Mouse (Mus musculus): ENCODE data around the gene Dusp28.

Dusp28 gene

DNA sequence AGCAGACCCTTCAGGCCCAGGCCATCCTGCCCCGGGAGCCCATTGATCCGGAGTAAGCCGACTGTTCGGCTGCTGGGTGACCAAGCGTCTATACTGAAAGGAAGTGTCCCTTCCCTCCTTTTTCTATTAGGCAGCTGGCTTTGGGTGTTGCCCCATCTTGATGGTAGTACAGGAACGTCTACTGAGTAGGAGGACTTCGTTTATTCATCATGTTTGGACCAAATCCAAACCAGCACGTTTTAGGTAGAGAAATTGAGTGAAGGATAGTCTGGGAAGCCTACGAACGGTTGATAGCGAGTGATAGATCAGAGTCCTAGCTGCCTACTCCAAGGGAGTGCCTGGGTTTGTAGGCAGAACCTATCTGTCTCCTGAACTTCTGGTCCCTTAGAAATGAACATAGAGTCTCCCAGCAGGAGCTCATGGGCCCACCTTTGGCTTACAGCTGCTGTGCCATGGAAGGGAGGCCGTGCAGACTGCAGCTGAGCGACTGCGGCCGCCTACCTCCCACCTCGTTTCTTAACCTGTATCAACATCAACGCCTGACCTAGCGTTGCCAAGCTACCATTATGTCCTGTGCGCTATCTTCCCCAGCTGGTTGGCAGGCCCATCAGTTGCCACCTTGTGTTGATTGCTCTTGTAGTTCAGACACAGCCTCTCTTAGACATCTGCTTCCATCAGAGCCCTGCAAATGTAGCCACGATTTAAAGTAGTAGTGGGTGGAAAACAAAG lies 1.0 kb downstream of the Dusp28 start:
- no peak for DNase-seq (ENCODE audit: low read depth, low spot score)

DNA sequence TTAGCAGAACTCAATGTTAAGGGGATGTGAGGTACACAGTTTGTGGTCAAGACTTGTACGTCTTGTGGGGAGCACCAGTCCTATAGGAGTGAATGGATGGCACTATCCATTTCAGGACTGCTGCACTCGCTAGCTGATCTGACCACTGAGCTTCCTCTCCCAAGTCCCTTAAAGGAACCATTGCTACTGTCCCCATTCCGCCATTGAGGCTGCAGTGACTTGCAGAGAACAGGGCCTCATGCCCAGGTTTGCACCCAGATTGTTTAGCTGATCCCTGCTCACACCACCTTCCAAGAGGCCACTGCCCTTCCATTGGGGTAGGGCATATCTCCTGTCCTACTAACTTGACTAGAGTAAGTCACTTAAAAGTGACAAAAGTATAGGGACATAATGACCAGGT lies 1.9 kb downstream of the Dusp28 start:
- no peak for DNase-seq (ENCODE audit: low read depth, low spot score)

DNA sequence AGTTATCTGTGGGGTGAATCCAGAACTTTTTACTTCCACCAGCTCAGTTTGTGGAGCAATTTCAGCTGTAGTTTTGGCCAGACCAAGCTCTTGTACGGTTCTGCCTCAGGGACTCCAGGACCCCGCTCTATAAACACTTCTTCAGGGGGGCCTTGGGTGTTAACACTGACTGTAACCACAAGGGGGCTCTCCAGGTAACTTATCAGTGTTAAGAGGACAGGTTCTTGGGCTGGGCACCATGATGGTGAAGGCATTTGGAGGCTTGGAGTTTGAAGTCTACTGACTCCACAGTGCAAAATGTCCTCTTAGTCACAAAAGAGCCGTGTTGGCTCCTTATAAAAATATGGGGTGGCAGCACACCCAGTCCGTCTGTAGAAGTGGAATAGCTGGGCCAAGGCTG lies 2.3 kb downstream of the Dusp28 start:
- DNase-seq (ENCODE audit: low read depth, low spot score) = peak; percentile 86

DNA sequence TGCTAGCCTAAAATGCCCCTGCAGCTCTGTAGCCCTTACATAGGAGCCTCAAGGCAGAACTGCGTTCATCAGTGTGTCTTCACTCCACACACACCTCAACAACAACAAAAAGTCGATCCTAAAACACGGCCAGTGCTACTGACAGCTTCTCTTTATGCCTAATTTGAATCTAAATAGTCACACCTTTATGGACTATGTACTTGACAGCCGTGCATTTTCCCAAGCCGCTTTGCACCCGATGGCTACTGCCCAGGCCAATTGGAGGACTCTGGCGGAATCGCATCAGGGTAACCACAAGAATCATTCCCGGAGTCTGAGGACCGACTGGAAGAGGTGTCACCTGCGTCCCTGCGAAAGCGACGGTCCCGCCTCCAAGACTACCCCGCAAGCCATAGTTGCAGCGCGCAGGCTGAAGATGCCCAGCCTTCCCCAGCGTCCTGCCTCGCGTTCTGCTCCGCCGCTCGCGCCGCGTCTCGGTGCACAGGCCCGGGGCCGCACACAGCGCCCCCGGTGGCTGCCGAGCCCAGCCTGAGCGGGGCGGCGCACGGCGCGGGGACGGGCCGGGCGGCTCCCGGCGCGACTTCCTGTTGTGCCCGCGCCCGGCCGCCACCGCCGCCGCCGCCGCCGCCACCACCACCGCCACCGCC lies 3.6 kb downstream of the Dusp28 start, which contains the start of gene Rnpepl1:
Rnpepl1 (plus strand) TSS at position 545 of the 647 bp plus-strand sequence.
- peak; percentile 65 for DNase-seq (ENCODE audit: low read depth, low spot score)

DNA sequence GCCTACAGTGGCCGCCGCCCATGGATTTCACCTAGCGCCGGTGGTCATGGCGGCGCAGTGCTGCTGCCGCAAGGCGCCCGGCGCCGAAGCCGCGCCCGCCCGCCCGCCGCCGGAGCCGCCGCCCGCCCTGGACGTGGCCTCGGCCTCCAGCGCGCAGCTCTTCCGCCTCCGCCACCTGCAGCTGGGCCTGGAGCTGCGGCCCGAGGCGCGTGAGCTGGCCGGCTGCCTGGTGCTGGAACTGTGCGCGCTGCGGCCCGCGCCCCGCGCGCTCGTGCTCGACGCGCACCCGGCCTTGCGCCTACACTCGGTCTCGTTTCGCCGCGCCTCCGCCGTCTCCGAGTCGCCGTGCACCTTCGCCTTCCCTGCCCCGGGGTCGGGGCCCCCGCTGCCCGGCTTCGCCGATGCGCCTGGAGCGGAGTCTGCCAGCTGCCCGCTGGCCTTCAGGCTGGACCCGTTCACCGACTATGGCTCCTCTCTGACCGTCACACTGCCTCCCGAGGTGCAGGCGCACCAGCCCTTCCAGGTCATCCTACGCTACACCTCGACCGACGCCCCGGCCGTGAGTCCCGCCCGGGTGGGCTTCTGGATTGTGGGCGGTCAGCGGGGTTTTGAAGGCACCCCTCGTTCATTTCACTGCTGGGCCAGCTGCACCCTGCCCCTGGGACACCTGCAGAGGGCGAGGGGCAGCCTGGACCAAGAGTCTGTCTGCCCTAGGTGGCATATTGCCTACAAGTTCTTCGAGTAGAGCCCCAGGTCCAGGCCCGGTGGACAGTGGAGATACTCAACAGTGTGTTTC lies 4.3 kb downstream of the Dusp28 start:
- DNase-seq (ENCODE audit: low read depth, low spot score) = peak; percentile 22

DNA sequence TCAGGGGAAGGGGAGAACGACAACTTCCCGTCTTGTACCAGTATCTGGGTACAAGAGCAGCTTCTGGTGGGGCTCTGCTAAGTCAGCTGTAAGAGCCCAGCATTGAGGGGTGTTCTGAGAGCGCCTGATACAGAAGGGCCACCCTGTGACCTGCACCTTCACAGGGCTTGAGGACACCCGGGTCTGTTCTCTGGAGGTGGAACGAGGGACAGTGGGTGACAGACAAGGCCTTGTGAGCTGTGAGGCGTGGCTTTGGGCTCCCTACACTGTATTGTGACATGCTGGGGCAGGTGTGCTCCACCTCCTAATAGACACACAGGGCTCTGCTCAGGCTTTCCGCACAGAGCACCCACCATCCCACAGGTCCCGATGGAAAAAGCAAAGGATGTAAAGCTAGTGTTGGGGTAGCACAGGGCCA lies 4.9 kb downstream of the Dusp28 start:
- DNase-seq (ENCODE audit: low read depth, low spot score) = no peak

DNA sequence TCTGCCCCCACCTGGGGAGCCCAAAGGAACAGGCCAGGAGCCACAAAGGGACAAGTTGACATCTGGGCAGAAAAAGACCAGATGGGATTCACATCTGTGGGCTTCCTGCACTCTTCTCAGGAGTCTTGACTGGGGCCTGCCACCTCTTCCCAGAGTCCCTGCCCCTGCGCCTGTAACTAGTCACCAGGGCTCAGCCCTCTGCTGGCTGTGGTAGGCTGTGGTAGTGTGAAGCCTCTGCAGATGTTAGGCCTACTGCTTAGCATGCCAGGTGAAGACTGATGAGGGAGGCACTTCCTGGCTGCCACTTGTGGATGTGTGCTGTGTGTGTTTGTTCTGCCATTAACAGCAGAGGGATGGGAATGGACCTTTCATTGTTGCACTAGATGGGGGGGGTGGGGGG lies 5.5 kb downstream of the Dusp28 start:
- peak; percentile 48 for DNase-seq (ENCODE audit: low read depth, low spot score)

DNA sequence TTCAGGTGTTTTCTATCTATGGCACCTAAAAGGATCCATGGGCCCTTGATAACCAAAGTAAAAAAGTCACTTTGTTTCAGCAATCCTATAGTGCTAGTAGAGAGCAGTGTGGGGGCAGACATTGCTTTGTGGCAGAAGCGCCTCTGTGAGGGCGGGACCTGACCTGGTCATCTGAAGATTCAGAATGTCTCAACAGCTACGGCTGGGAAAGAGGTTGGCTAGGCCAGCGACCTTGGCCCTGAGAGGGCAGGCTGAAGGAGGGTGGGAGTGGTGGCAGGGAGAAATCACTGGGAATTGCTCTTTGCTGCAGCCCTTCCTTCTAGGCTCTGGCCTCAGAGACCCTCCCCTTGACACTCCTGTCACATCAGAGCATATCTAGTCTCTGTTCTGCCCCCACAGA lies 7.5 kb downstream of the Dusp28 start:
- DNase-seq (ENCODE audit: low read depth, low spot score) = no peak

DNA sequence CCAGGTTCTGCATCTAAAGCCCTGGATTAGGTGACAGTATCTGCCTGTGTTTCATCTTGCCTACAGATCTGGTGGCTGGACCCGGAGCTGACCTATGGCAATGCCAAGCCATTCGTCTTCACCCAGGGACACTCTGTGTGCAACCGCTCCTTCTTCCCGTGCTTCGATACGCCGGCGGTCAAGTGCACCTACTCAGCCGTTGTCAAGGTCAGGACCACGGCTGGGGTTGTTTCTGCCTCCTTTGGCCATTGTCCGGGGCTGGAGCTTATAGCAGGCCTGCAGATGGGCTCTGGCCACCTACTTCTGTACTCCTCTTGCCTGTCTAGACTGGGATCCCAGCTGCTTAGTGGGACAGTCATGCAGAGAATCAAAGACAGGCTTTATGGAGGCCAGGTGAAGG lies 8.2 kb downstream of the Dusp28 start:
- no peak for DNase-seq (ENCODE audit: low read depth, low spot score)

DNA sequence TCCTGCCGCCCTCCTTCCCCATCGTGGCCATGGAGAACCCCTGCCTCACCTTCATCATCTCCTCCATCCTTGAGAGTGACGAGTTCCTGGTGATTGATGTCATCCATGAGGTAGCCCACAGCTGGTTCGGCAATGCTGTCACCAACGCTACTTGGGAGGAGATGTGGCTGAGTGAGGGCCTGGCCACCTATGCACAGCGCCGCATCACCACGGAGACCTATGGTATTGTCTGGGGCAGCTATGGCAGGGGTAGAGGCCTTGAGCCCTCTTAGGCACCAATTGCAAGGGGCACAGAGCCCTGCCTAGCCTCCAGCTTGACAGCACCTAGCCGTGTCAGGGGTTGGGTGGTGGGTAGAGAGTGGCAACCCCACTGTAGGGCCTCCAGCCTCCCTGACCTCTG lies 9.9 kb downstream of the Dusp28 start:
- no peak for DNase-seq (ENCODE audit: low read depth, low spot score)

DNA sequence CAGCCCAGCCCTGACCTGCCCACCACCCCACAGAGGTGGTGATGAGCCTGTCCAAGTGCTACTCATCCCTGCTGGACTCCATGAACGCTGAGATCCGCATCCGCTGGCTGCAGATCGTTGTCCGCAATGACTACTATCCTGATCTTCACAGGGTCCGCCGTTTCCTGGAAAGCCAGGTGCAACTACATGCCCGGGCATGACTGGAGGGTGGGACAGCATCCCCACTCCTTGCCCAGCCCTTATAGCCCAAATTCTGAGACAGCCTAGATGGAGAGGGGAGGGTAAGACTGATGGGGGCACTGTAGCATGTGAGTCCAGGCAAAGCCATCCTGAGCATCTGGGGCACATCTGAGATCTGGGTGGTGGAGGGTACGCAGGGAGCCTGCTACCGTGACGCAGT lies 12.4 kb downstream of the Dusp28 start:
- peak; percentile 70 for DNase-seq (ENCODE audit: low read depth, low spot score)

DNA sequence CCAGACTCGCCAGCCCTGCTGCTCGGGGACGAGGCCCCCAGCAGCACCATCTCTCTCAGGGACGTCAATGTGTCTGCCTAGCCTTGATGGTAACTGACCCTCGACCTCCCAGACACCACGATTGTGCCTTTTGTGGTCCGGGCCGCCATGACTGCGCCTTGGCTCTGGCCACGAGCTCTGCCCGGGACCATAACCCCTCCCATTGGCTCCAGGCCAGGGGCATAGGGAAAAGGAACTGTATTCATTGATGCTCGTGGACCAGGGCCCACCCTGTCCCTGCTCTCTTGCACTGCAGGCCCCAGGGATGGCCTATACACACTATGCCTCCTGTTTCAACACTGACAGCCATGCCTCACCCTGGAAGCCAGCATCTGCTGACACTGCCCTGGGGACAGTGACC lies 13.0 kb downstream of the Dusp28 start:
- DNase-seq (ENCODE audit: low read depth, low spot score) = no peak

DNA sequence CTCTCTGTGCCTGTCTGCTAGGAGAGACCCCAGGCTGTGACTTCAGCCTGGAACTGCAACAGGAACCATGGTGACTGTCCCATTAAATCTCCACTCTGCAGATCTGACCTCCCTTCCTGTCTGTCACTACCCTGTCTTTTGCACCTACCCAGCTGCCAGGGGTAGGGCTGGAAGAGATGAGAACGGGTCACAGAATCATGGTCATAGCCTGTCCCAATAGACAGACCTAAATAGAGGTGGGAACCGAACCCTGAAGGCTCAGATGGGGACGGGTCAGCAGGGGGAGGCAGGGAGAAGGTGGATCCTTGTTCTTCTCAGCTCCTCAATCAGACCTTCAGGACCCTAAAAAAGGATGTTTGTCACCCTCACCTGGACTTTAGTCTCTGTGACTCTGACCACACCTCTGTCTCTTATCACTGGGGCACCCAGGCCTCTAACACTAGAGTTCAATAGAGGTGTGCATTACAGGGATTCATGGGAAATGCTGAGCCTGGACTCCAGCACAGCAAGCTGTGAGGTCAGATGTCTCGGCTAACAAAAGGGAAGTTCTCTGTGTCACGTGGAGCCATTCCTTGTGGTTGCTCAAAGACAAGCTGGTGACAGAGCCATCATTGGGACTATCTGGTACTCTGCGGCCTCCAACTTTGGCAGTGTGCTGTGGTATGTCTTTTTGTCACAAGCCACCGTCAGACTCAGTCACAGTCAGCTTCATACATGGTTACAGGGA lies 13.9 kb downstream of the Dusp28 start:
- no peak for DNase-seq (ENCODE audit: low read depth, low spot score)

DNA sequence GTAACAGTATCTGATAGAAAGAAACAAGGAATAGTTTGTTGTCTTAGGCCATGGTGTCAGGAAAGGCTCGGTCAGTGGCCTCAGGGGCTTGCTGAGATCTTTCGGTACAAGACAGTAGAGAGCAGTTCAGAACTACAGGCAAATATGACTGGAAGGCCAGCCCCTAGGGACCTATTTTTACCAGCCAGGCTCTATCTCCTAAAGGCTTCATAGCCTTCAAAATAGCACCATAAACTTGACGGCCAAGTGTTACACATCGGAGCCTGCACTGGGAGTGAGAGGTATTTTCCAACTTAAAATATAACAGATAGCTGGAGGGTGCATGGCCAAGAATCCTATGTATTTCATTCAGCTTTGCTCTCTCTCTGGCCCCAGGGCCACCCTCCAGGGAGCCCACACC lies 14.7 kb downstream of the Dusp28 start:
- DNase-seq (ENCODE audit: low read depth, low spot score) = no peak

DNA sequence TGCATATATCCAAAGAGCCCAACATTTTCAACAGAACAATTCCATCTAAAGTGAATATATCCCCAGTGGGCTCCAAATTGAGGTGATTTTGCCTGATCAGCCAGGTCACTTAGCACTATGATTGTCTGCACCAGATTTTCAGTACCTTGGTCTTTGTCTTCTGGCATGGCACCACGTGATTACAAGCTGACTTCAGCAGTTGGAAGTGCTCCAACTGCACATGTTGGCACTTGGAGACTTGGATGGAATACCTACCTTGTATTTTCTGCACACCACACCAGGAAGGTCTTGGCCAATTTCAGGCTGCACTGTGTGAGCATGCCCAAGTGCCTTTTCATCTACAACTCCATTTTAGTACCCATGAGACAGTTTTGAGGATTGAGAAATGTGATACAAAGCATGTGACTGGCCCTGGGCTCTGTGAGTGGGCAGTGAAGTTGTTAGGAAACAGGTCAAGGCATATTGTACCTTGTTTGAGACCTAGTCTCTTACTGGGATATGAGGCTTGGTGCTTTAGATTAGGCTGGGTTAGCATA lies 23.5 kb downstream of the Dusp28 start:
- no peak for DNase-seq (ENCODE audit: low read depth, low spot score)

DNA sequence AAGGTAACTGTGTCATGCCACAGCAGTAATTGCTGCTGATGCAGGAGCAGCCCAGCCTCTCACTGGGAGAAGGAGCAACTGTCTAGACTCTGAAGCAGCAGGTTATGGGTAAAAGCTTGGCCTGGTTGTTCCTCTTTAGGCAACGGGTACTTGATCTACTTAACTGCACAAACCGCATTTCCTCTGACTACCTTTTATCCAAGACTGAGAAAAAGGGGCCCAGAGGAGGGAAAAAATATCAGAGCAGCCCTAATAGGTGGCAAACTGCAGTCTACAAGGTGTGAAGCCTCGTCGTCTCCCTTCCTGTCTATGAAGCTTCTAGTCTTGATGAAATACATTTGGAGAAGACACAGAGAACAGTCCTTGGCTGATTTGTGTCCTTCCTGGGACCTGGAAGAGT lies 26.8 kb downstream of the Dusp28 start:
- no peak for DNase-seq (ENCODE audit: low read depth, low spot score)

DNA sequence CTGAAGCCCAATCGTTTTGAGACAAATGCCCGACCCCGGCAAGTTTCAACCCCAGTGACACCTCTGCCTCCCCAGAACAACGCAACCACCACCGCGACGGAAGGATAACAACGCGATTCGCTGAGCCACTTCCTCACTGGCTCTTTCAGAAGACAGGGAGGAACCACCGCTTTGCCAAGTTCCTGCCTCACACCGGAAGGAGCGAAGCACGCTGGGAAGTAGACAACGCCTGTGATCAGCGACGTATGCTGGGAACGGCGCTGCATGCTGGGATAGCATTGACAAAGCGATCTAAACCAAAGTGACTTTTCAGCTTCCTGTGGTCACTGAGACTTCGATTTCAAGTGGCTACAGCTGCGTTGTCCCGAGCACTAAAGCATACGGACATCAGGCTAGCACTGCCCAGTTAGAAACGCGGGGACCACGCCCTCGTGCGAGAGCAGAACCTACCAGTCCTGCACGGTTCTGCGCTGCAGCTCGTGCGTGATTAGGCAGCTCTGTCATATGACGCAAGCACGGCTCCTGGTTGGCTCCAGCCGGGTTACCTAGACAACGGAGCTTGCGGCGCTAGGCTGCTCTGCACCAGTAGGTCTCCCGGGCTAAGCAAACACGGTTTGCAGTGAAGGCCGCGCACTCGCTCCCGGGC lies 27.5 kb downstream of the Dusp28 start, which contains the start of gene Capn10:
Capn10 (plus strand) TSS at position 195 of the 646 bp plus-strand sequence.
- peak; percentile 99 for DNase-seq (ENCODE audit: low read depth, low spot score)

DNA sequence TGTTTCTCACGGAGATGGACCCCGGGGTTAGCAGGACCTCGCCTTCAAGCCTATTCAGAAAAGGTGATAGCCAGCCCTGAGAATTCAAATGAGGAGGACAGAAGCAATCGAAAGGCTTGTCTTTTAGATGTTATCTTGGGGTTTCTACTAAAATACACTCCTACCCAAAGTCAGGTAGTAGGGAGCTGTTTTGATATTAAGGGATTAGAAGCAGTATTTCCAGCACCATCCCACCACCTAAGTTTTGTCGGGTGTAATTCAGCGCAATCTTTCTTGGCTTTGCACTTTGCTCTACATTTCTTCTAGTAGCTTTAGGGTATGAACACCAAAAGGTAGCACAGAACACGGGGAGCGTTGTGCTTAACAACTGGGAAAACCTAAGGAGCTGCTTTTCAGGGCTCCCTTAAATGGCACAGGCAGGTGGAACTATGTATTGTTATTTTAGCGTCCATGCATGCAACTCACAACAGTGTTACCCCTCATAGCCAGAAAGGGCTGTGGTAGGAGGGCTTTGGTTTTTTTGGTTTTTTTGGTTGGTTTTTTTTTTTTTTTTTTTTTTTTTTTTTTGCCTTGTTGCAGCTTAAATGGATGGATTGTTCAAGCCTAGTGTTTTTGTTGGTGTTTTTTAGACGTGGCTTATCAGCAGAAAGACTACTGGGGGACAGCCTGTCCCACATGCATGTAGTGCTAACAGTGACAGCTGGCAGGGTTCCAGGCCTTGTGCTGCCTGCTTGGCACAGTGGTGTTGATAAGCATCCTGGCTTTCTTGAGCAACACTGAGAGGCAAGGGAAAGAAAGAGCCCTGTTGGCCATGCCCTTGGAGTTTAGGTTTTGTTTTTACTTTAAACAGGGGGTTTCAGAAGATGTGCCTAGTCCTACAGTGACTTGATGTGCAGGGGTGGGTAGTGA lies 28.5 kb downstream of the Dusp28 start:
- no peak for DNase-seq (ENCODE audit: low read depth, low spot score)

DNA sequence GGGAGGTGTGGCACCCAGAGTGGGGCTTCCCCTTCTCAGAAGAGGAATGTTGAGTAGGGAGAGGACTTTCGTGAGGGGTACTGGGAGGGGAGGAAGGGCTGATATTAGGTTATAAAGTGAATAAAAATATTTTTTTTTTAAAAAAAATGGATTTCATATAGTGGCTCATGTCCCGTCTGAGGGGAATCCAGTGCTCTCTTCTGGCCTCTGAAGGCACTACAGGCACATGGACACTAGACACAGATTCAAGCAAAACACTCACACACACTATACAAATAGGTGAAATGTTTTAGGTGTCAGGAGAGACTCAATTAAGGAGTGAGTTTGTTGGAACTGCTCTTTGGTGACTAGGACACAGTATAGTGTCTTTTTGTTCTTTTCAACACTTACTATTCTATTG lies 29.2 kb downstream of the Dusp28 start:
- no peak for DNase-seq (ENCODE audit: low read depth, low spot score)

DNA sequence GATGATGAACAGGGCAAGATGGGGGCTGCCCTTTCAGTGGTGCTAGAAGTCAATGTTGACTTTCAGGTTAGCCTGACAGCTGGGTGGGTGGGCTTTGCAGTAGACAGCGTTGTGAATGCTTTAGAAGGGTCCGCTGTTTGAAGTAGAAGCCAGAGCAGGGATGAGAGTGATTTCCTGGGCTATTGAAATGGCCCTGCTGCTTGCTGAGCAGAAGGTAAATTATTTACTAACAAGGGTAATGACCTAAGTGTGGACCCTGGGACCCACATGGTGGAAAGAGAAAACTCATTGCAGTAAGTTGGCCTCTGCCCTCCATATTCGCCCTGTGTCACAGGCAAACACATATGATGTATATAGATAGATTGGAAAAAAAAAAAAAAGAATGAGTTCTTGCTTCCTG lies 29.7 kb downstream of the Dusp28 start:
- no peak for DNase-seq (ENCODE audit: low read depth, low spot score)

Measured in ES-CJ7 (cell line).